Mouse (Mus musculus): ENCODE measurements around the gene Tmem139.
A peak's percentile ranks its signal among the peaks of the same experiment; 100 is the strongest.

The Tmem139 gene

DNA sequence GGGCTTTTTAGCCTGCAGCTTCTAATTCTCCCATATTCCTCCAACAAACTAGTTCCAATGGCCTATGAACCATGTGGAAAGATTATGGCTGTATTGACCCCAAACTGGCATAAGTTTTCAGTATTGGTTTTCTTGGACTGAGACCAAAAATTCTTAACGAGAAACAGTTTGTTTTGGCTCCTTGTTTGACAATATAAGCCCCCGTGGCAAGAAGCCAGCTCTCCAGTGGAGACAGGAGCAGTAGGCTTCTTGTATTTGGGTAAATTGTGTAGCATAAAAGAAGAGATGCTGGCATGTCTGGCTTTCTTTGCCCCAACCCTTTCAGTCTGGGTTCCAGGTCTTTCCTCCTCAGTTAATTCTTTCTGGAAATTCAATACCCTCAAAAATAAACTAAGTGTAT is 14.4 kb downstream of the Tmem139 start:
- DNase-seq (ENCODE audit: low read depth in 1 of 2, low spot score in 2 of 2), result no peak

DNA sequence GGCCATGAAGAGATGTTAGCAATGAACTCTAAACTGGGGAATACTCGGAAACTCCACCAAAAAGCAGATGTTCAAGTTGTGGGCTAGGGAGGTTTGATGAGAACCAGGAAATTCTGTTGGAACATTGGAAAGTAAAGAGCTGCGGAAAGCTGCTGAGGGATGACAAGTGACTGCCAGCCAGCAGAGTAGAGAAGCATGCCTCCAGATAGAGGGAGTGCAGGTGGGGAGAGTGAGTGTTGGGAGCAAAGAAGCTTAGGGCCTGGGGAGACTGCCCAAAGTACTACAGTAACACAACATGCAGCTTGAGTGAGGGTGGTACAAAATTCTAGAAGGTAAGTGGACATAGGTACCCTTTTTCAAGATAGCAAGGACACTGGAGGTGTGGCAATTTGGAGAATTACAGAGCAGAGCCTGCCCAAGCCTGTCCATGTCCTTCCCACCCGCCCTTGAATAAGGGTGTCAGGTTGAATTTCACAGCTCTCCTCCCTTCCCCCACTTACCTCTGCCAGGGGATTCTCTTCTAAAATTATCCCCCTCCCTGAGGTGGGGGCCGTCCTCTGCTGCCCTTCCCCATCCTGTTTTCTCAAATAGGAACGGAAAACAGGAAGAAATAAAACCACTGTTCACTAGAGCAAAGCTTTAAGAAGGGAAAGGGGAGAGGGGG is 21.2 kb downstream of the Tmem139 start:
- DNase-seq (ENCODE audit: low read depth in 1 of 2, low spot score in 2 of 2), result no peak

DNA sequence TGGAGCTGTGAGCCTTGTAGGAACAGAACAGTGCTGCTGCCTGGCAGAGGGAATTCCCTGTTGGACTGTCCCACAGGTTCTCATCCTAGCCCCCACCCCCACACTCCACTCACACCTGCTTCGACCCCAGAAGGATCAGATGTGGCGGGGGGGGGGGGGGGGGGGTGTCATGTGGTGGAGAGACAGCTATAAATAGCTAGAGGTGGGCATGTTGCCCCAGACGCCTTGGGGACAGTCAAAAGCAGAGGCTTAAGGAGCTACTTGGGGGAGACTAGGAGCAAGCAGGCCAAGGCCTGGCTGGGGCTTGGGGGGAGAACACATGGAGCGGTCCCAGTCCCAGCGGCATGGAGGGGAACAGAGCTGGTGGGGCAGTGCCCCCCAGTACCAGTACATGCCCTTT is 24.7 kb downstream of the Tmem139 start, which contains the start of gene Clcn1:
Gene Clcn1, plus strand, starts transcription at position 238 of the 400 bp plus-strand sequence.
- no peak for DNase-seq (ENCODE audit: low read depth in 1 of 2, low spot score in 2 of 2)

DNA sequence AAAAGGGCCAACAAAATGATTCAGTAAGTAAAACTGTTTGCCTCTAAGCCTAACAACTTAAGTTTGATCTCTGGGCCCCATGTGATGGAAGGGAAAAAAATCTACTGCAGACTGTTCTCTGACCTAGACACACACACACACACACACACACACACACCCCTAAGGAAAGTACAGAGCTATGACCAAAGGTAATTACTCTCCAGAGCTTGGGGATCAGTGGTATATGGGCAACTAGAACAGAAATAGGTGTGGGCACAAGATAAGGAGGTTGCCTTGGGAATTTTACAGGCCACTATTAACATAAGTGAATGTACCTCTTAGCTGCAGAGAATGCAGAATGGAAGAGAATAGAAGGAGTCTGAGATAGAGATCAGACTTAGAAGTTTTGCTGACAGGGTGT is 25.8 kb downstream of the Tmem139 start:
- no peak for DNase-seq (ENCODE audit: low read depth in 1 of 2, low spot score in 2 of 2)

DNA sequence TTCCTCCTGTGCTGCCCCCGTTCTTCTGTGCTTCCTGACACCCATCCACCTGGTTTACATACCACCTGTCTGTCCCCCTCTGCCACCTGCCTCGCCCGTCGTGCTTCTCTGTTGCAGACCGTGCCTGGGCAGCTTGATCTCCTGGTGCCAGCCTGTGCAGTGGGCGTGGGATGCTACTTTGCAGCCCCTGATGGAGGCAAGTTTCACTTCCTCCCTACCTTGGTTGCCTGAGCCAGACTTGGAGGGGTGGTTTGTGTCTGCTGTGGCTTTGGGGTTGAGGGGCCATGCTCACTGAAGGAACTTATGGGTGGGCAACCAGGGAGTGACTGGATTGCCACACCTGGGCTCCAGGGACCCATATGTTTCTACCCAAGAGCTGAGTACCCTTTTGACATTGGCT is 31.6 kb downstream of the Tmem139 start:
- no peak for DNase-seq (ENCODE audit: low read depth in 1 of 2, low spot score in 2 of 2)

DNA sequence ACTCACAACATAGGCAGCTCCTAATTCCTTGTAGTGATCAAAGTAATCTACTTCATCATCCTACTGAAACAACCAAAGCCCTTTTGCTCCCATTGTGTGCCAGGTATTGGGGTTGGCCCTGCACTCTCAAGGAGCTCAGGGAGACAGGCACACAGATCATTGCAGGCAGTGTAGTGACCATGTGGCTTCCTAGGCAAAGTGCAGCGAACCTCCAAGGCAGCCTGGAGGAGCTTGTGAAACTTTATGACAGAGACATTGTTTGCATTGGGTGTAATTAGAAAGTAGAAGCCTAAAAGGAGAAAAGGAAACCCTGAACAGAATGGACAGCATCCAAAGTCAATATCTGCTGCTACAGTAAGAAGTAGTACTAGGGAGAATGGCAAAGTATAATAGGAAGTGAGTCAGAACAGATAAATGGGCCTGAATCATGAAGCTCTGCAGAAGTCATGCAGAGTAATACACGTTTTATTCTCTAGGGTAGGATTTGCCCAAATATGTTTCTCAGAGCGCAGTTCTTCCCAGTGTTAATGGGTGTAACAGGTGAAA is 33.9 kb downstream of the Tmem139 start:
- no peak for DNase-seq (ENCODE audit: low read depth in 1 of 2, low spot score in 2 of 2)

DNA sequence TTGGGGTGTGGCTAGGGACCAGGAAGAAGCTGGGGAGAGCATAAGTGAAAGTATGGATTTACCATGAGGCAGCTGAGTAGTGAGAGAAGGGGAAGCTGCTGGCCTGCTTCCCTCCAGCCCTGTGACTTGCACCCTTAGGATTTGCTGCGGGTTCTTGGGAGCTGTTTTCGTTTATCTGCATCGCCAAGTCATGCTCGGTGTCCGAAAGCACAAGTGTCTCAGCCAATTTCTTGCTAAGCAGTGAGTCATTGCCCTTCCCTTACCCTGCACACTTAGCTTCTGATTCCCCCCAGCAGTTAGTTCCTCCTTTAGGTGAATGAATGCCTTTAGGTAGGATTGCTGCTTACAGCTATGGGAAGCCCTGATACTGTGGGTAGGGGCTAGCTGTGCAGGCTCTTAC is 37.6 kb downstream of the Tmem139 start:
- DNase-seq (ENCODE audit: low read depth in 1 of 2, low spot score in 2 of 2), result peak in 1 of 2 experiments; percentile 17

DNA sequence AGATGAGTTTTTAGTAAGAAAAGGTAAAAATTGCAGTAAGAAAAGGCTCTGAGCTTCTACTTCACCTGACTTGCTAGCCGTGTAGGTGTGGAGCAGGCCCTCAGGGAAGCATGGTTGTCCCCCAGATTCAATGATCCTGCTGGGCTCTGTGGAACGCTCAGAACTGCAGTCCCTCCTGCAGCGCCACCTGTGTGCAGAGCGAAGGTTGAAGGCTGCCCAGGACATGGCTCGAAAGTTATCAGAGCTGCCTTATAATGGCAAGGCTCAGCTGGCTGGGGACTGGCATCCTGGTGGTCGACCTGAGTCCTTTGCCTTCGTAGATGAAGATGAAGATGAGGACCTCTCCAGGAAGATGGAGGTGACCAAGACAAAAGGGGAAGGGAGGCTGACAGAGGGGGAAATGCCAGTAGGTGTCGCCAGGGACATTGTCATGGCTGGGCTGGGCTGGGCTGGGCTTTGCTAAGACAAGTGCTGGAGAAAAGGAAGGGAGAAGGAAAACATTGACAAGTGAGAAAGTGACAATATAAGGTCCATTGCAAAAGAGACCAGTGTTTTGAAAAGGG is 48.1 kb downstream of the Tmem139 start:
- DNase-seq (ENCODE audit: low read depth in 1 of 2, low spot score in 2 of 2), result no peak

DNA sequence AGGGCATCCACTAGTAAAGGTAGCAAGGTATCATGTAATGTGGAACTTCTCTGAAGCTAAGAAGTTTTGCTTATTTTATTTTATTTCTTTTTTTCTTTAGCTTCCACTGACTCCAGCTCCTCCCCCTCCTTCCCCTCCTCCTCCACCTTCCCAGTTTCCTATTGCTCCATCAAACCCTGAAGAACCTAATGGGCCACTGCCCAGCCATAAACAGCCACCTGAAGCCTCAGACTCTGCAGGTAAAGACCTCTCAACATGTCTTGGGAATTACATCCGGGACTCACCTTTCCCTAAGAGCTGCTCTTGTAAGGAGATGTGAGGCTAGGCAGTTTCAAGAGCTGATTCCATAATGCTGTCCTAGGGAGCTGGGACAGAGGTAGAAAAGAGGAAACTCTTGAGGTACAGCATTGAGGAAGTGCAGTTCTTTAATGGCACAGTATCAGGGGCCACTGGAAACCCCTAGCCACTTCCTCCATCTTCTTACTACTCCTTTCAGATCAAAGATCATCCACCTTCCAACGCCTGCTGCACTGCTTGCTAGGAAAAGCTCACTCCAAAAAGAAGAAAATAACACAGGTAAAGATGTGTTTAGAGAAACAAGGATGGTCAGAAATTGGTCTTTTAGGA is 48.8 kb downstream of the Tmem139 start:
- DNase-seq (ENCODE audit: low read depth in 1 of 2, low spot score in 2 of 2), result no peak
